Mouse (Mus musculus): ENCODE measurements at regions not wholly inside any gene's neighbourhood (a gene's known extent, or its start where the extent isn't known, plus 50 kb on each side); places are given as distances from the start of the nearest gene placed in this dataset.

DNA sequence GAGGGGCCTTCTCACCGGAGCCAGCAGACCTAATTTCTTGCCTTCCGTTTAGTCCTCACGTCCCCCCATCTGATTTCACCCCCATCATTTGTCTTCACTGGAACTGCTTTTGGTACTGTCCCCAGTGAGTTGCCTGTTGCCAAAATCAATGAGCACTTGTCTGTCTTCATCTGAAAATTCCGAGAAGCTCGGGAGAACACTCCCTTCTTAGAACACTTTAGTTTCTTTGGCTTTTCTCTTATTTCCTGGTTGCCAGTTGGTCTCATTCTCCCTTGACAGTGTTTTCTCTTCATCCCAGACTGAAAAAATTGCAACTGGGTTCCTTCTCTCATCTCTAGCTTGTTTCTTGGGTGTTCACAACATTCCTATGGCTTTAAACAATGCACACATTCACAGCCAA lies 305.2 kb upstream of the Gm9747 start:
- TF ChIP-seq EP300 (IDR thresholded peaks at IDR 0.05; ENCODE audit: low read depth) (no peak), CTCF (IDR thresholded peaks at IDR 0.05; ENCODE audit: low read depth) (no peak)
